Mouse (Mus musculus): ENCODE data around the gene Aanat. TPM values are rescaled to one million over a fixed set of nuclear protein-coding genes. Genes with fewer than 3 reads are reported as not detected.
"Not testable (repeated sequence)": the region's sequence is repeated elsewhere in the genome, so short reads cannot be mapped to it uniquely, and the experiment has no call there.

Aanat gene
- polyA plus RNA-seq, 1 experiment: not detected

GRCm38 (mm10) chr11:116604097-116604496 lies 17.9 kb downstream of the Aanat start:
- H3K4me3 ChIP-seq (ENCODE audit: extremely low read depth, insufficient read depth, insufficient read length): no peak overlapping the region
- DNase-seq (ENCODE audit: low read depth in 1 of 2, low spot score in 2 of 2): no peak
- H3K27ac ChIP-seq (ENCODE audit: insufficient read depth, low read length): no peak overlapping the region
- no peak for TF ChIP-seq CTCF (IDR thresholded peaks at IDR 0.05; ENCODE audit: extremely low read depth, insufficient read depth, insufficient read length, insufficient replicate concordance)
- peaks cover 52% of the 10 kb centered on the region for H3K36me3 ChIP-seq (ENCODE audit: control insufficient read depth, insufficient read depth, low read length)
- H3K4me1 ChIP-seq (ENCODE audit: control insufficient read depth, insufficient read depth, insufficient read length): peaks cover 25% of the 10 kb centered on the region
- 96% methylated on average over 12 of the region's 12 CpGs for WGBS
- H3K27me3 ChIP-seq (ENCODE audit: control insufficient read depth, insufficient read depth, low read length): no peaks in the 10 kb centered on the region

GRCm38 (mm10) chr11:116607717-116608116 lies 21.5 kb downstream of the Aanat start:
- no peak for TF ChIP-seq POLR2A (IDR thresholded peaks at IDR 0.05; ENCODE audit: low read depth, low read length)
- no peak for TF ChIP-seq CTCF (IDR thresholded peaks at IDR 0.05; ENCODE audit: extremely low read depth, insufficient read depth, insufficient read length, insufficient replicate concordance)
- peaks cover 52% of the 10 kb centered on the region for H3K4me1 ChIP-seq (ENCODE audit: control insufficient read depth, insufficient read depth, insufficient read length)
- peaks cover 29% of the 10 kb centered on the region for H3K36me3 ChIP-seq (ENCODE audit: control insufficient read depth, insufficient read depth, low read length)
- H3K27me3 ChIP-seq (ENCODE audit: control insufficient read depth, insufficient read depth, low read length): no peaks in the 10 kb centered on the region
- peak in 1 of 2 experiments; percentile 56 for DNase-seq (ENCODE audit: low read depth in 1 of 2, low spot score in 2 of 2)
- no peak overlapping the region for H3K4me3 ChIP-seq (ENCODE audit: extremely low read depth, insufficient read depth, insufficient read length)
- H3K27ac ChIP-seq (ENCODE audit: insufficient read depth, low read length): peak overlapping the region; percentile 67
- 29% methylated on average over 3 of the region's 3 CpGs for WGBS

GRCm38 (mm10) chr11:116609965-116610630 lies 23.9 kb downstream of the Aanat start:
- Histone ChIP-seq H3K4me1 (ENCODE audit: control insufficient read depth, insufficient read depth, insufficient read length) (peaks cover 58% of the 10 kb centered on the region), H3K27me3 (ENCODE audit: control insufficient read depth, insufficient read depth, low read length) (no peaks in the 10 kb centered on the region), H3K4me3 (ENCODE audit: extremely low read depth, insufficient read depth, insufficient read length) (no peak overlapping the region), H3K27ac (ENCODE audit: insufficient read depth, low read length) (peak overlapping the region; percentile 41), H3K36me3 (ENCODE audit: control insufficient read depth, insufficient read depth, low read length) (peaks cover 10% of the 10 kb centered on the region)
- 87% methylated on average over 15 of the region's 15 CpGs for WGBS
- no peak for TF ChIP-seq CTCF (IDR thresholded peaks at IDR 0.05; ENCODE audit: extremely low read depth, insufficient read depth, insufficient read length, insufficient replicate concordance)
- DNase-seq (ENCODE audit: low read depth in 1 of 2, low spot score in 2 of 2): no peak

GRCm38 (mm10) chr11:116611168-116611567 lies 24.9 kb downstream of the Aanat start:
- WGBS: 49% methylated on average over 9 of the region's 9 CpGs
- Histone ChIP-seq H3K4me1 (ENCODE audit: control insufficient read depth, insufficient read depth, insufficient read length) (peaks cover 65% of the 10 kb centered on the region), H3K27ac (ENCODE audit: insufficient read depth, low read length) (peak overlapping the region; percentile 92)
- H3K4me3 ChIP-seq (ENCODE audit: extremely low read depth, insufficient read depth, insufficient read length); H3K27me3 ChIP-seq (ENCODE audit: control insufficient read depth, insufficient read depth, low read length); H3K36me3 ChIP-seq (ENCODE audit: control insufficient read depth, insufficient read depth, low read length): not testable (repeated sequence)
- peak in 1 of 2 experiments; percentile 64 for DNase-seq (ENCODE audit: low read depth in 1 of 2, low spot score in 2 of 2)

GRCm38 (mm10) chr11:116611883-116612282 lies 25.7 kb downstream of the Aanat start:
- H3K4me1 ChIP-seq (ENCODE audit: control insufficient read depth, insufficient read depth, insufficient read length): peaks cover 68% of the 10 kb centered on the region
- TF ChIP-seq POLR2A (IDR thresholded peaks at IDR 0.05; ENCODE audit: low read depth, low read length): no peak
- H3K4me3 ChIP-seq (ENCODE audit: extremely low read depth, insufficient read depth, insufficient read length): no peak overlapping the region
- H3K27me3 ChIP-seq (ENCODE audit: control insufficient read depth, insufficient read depth, low read length): no peaks in the 10 kb centered on the region
- H3K36me3 ChIP-seq (ENCODE audit: control insufficient read depth, insufficient read depth, low read length): peaks cover 3% of the 10 kb centered on the region; the same call in 1 of the 2 replicates
- peak overlapping the region; percentile 82 for H3K27ac ChIP-seq (ENCODE audit: insufficient read depth, low read length)
- DNase-seq (ENCODE audit: low read depth in 1 of 2, low spot score in 2 of 2): peak in 1 of 2 experiments; percentile 55
- WGBS: 48% methylated on average over 9 of the region's 9 CpGs

- no peak overlapping the region for H3K4me3 ChIP-seq (ENCODE audit: extremely low read depth, insufficient read depth, insufficient read length)
- no peaks in the 10 kb centered on the region for H3K27me3 ChIP-seq (ENCODE audit: control insufficient read depth, insufficient read depth, low read length)
- TF ChIP-seq POLR2A (IDR thresholded peaks at IDR 0.05; ENCODE audit: low read depth, low read length) (no peak), CTCF (IDR thresholded peaks at IDR 0.05; ENCODE audit: extremely low read depth, insufficient read depth, insufficient read length, insufficient replicate concordance) (no peak)
- H3K36me3 ChIP-seq (ENCODE audit: control insufficient read depth, insufficient read depth, low read length): peaks cover 3% of the 10 kb centered on the region; the same call in 1 of the 2 replicates
- peak overlapping the region; percentile 82 for H3K27ac ChIP-seq (ENCODE audit: insufficient read depth, low read length)
- peaks cover 68% of the 10 kb centered on the region for H3K4me1 ChIP-seq (ENCODE audit: control insufficient read depth, insufficient read depth, insufficient read length)
- no peak for DNase-seq (ENCODE audit: low read depth in 1 of 2, low spot score in 2 of 2)
- 100% methylated on average over 1 of the region's 1 CpGs for WGBS
These were observed 26.3 kb downstream of the Aanat start for GRCm38 (mm10) chr11:116612554-116612953.

GRCm38 (mm10) chr11:116613234-116613633 lies 27.0 kb downstream of the Aanat start:
- H3K27ac ChIP-seq (ENCODE audit: insufficient read depth, low read length): peak overlapping the region; percentile 82
- DNase-seq (ENCODE audit: low read depth in 1 of 2, low spot score in 2 of 2): no peak

More at GRCm38 (mm10) chr11:116613234-116613633, 27.0 kb downstream of the Aanat start:
- Histone ChIP-seq H3K27me3 (ENCODE audit: control insufficient read depth, insufficient read depth, low read length) (no peaks in the 10 kb centered on the region), H3K4me1 (ENCODE audit: control insufficient read depth, insufficient read depth, insufficient read length) (peaks cover 68% of the 10 kb centered on the region), H3K36me3 (ENCODE audit: control insufficient read depth, insufficient read depth, low read length) (peaks cover 3% of the 10 kb centered on the region; the same call in 1 of the 2 replicates), H3K4me3 (ENCODE audit: extremely low read depth, insufficient read depth, insufficient read length) (no peak overlapping the region)
- no peak for TF ChIP-seq POLR2A (IDR thresholded peaks at IDR 0.05; ENCODE audit: low read depth, low read length)
- no peak for TF ChIP-seq CTCF (IDR thresholded peaks at IDR 0.05; ENCODE audit: extremely low read depth, insufficient read depth, insufficient read length, insufficient replicate concordance)
- WGBS: 96% methylated on average over 6 of the region's 6 CpGs

Measured in spleen, adult 2 months (tissue).